Mouse (Mus musculus) forebrain, embryonic 14.5 days (tissue): ENCODE data around the gene Rhobtb3. TPM values are rescaled to one million over a fixed set of nuclear protein-coding genes. Genes with fewer than 3 reads are reported as not detected.
"Not testable (repeated sequence)": the region's sequence is repeated elsewhere in the genome, so short reads cannot be mapped to it uniquely, and the experiment has no call there.

Experiments used
- ATAC-seq: fragments of 200-750 bp; cut with Nextera tagmentation; 2 replicates; pipeline ENCODE4 v1.8.0; 2017; ENCODE audit warnings: mild to moderate bottlenecking, moderate library complexity
- DNase-seq: peaks from one replicate; pipeline ENCODE4 v3.0.0-alpha.2; 2015; ENCODE audit warnings: low spot score
- H3K27ac ChIP-seq: fragments of 300-500 bp; sonication (generic); 2 replicates; pipeline ENCODE4 v1.5.1; 2014; ENCODE audit warnings: low read depth, mild to moderate bottlenecking, control low read depth, low read length, moderate library complexity
- H3K27me3 ChIP-seq: fragments of 300-500 bp; sonication (generic); replicated peaks from 2 replicates; pipeline ENCODE4 v1.6.1; 2014; ENCODE audit warnings: low read length, control low read depth, mixed read lengths; ENCODE audit not compliant: control insufficient read depth, insufficient read depth
- H3K36me3 ChIP-seq: fragments of 300-500 bp; sonication (generic); 2 replicates; pipeline ENCODE4 v1.6.1; 2014; ENCODE audit warnings: low read length, control low read depth; ENCODE audit not compliant: control insufficient read depth, insufficient read depth
- H3K4me1 ChIP-seq: fragments of 300-500 bp; sonication (generic); 2 replicates; pipeline ENCODE4 v1.6.1; 2014; ENCODE audit warnings: antibody characterized with exemption, low read length, control low read depth; ENCODE audit not compliant: control insufficient read depth, insufficient read depth
- H3K4me2 ChIP-seq: fragments of 300-500 bp; sonication (generic); 2 replicates; pipeline ENCODE4 v1.6.1; 2014; ENCODE audit warnings: mild to moderate bottlenecking, control low read depth, low read length
- H3K4me3 ChIP-seq: fragments of 300-500 bp; sonication (generic); 2 replicates; pipeline ENCODE4 v1.5.1; 2014; ENCODE audit warnings: low read depth, low read length, control low read depth
- H3K9ac ChIP-seq: fragments of 300-500 bp; sonication (generic); 2 replicates; pipeline ENCODE4 v1.6.1; 2014; ENCODE audit warnings: mild to moderate bottlenecking, low read length, control low read depth, moderate library complexity
- H3K9me3 ChIP-seq: fragments of 300-500 bp; sonication (generic); replicated peaks from 2 replicates; pipeline ENCODE4 v1.6.1; 2016; ENCODE audit warnings: low read length, control low read depth, mixed read lengths; ENCODE audit not compliant: control insufficient read depth
- WGBS: fragments of 180-500 bp; shearing (Covaris S2); extraction: QIAGEN DNeasy Blood & Tissue Kit; methylation state at CpG from one replicate; pipeline ENCODE4 v1.1.7; 2014; 5-methylcytosine and 5-hydroxymethylcytosine counted together
- polyA plus RNA-seq: library from polyadenylated mRNA; unstranded; fragments of >200 nt; fragmentation: Nextera tagmentation; extraction: Ambion mirVana; gene quantifications from 2 replicates; pipeline ENCODE4 v1.2.1, GENCODE M21; 2014

Gene Rhobtb3
- polyA plus RNA-seq, 1 experiment from 2014 or later: 40.2 TPM

- 83% methylated on average over 5 of the region's 5 CpGs for WGBS
- Histone ChIP-seq H3K27me3 (no peaks in the 10 kb centered on the region), H3K4me3 (no peak overlapping the region), H3K4me2 (no peak overlapping the region), H3K9me3 (no peaks in the 10 kb centered on the region), H3K36me3 (peaks cover 10% of the 10 kb centered on the region), H3K4me1 (no peaks in the 10 kb centered on the region), H3K27ac (no peak overlapping the region), H3K9ac (no peak overlapping the region)
- ATAC-seq (no peak), DNase-seq (no peak)
These were observed 39.1 kb downstream of the Rhobtb3 start for GRCm38 (mm10) chr13:75904660-75905059.

GRCm38 (mm10) chr13:75900928-75901327, 42.8 kb downstream of the Rhobtb3 start:
- H3K4me3 ChIP-seq, H3K9me3 ChIP-seq, H3K27me3 ChIP-seq, H3K9ac ChIP-seq, H3K4me2 ChIP-seq, DNase-seq, H3K4me1 ChIP-seq, ATAC-seq, H3K27ac ChIP-seq: not testable (repeated sequence)
- 88% methylated on average over 1 of the region's 1 CpGs for WGBS
- peaks cover 10% of the 10 kb centered on the region for H3K36me3 ChIP-seq

GRCm38 (mm10) chr13:75892876-75893275, 50.8 kb downstream of the Rhobtb3 start:
- Histone ChIP-seq H3K36me3 (peaks cover 29% of the 10 kb centered on the region), H3K4me1 (no peaks in the 10 kb centered on the region), H3K9ac (no peak overlapping the region), H3K27me3 (no peaks in the 10 kb centered on the region), H3K27ac (no peak overlapping the region), H3K9me3 (no peaks in the 10 kb centered on the region), H3K4me3 (no peak overlapping the region), H3K4me2 (no peak overlapping the region)
- WGBS: 96% methylated on average over 6 of the region's 6 CpGs
- DNase-seq: no peak
- no peak for ATAC-seq

GRCm38 (mm10) chr13:75892291-75892690, 51.4 kb downstream of the Rhobtb3 start:
- WGBS: 84% methylated on average over 3 of the region's 3 CpGs
- Histone ChIP-seq H3K4me2 (no peak overlapping the region), H3K9ac (no peak overlapping the region), H3K36me3 (peaks cover 29% of the 10 kb centered on the region), H3K27ac (no peak overlapping the region), H3K4me3 (no peak overlapping the region), H3K9me3 (no peaks in the 10 kb centered on the region), H3K27me3 (no peaks in the 10 kb centered on the region), H3K4me1 (no peaks in the 10 kb centered on the region)
- ATAC-seq: no peak
- DNase-seq: no peak

- H3K9me3 ChIP-seq: no peaks in the 10 kb centered on the region
- no peaks in the 10 kb centered on the region for H3K4me1 ChIP-seq
- DNase-seq (no peak), ATAC-seq (no peak)
- no peak overlapping the region for H3K4me3 ChIP-seq
- no peak overlapping the region for H3K4me2 ChIP-seq
- H3K27me3 ChIP-seq: no peaks in the 10 kb centered on the region
- 92% methylated on average over 4 of the region's 4 CpGs for WGBS
- H3K9ac ChIP-seq: no peak overlapping the region
- no peak overlapping the region for H3K27ac ChIP-seq
- peaks cover 29% of the 10 kb centered on the region for H3K36me3 ChIP-seq
These were observed 51.9 kb downstream of the Rhobtb3 start for GRCm38 (mm10) chr13:75891868-75892267.

GRCm38 (mm10) chr13:75883792-75884191, 59.9 kb downstream of the Rhobtb3 start:
- ATAC-seq: no peak
- no peak overlapping the region for H3K9ac ChIP-seq
- H3K4me2 ChIP-seq: no peak overlapping the region
- no peak overlapping the region for H3K4me3 ChIP-seq
- no peaks in the 10 kb centered on the region for H3K9me3 ChIP-seq
- H3K4me1 ChIP-seq: no peaks in the 10 kb centered on the region
- no peaks in the 10 kb centered on the region for H3K27me3 ChIP-seq
- peaks cover 21% of the 10 kb centered on the region; the same call in 1 of the 2 replicates for H3K36me3 ChIP-seq
- no peak overlapping the region for H3K27ac ChIP-seq
- DNase-seq: no peak
- 84% methylated on average over 3 of the region's 3 CpGs for WGBS

GRCm38 (mm10) chr13:75880501-75880900, 63.2 kb downstream of the Rhobtb3 start:
- 67% methylated on average over 2 of the region's 2 CpGs for WGBS
- 0 out of 2 replicates have a peak overlapping the region, but pooled peaks have one; percentile 48 for H3K27ac ChIP-seq
- no peaks in the 10 kb centered on the region for H3K27me3 ChIP-seq
- peaks cover 35% of the 10 kb centered on the region for H3K36me3 ChIP-seq
- no peak overlapping the region for H3K4me2 ChIP-seq
- DNase-seq: peak; percentile 70
- H3K9me3 ChIP-seq: no peaks in the 10 kb centered on the region
- H3K9ac ChIP-seq: no peak overlapping the region
- no peak overlapping the region for H3K4me3 ChIP-seq
- H3K4me1 ChIP-seq: no peaks in the 10 kb centered on the region
- ATAC-seq: peak; percentile 82; the same call in 1 of the 2 replicates

- Histone ChIP-seq H3K27ac (no peak overlapping the region), H3K9ac (no peak overlapping the region), H3K36me3 (peaks cover 33% of the 10 kb centered on the region), H3K9me3 (no peaks in the 10 kb centered on the region), H3K27me3 (no peaks in the 10 kb centered on the region), H3K4me1 (no peaks in the 10 kb centered on the region), H3K4me3 (no peak overlapping the region), H3K4me2 (no peak overlapping the region)
- 88% methylated on average over 3 of the region's 3 CpGs for WGBS
- DNase-seq (no peak), ATAC-seq (no peak)
These were observed 64.0 kb downstream of the Rhobtb3 start for GRCm38 (mm10) chr13:75879756-75880155.

GRCm38 (mm10) chr13:75877907-75878306, 65.8 kb downstream of the Rhobtb3 start:
- no peak overlapping the region for H3K4me3 ChIP-seq
- H3K9me3 ChIP-seq: no peaks in the 10 kb centered on the region
- H3K4me1 ChIP-seq: no peaks in the 10 kb centered on the region
- ATAC-seq (peak; percentile 61), DNase-seq (peak; percentile 81)
- peaks cover 35% of the 10 kb centered on the region for H3K36me3 ChIP-seq
- H3K27me3 ChIP-seq: no peaks in the 10 kb centered on the region
- no peak overlapping the region for H3K4me2 ChIP-seq
- no peak overlapping the region for H3K9ac ChIP-seq
- no peak overlapping the region for H3K27ac ChIP-seq
